Mouse (Mus musculus): Measurements from ENCODE around the gene Irgm1.
A peak's percentile ranks its signal among the peaks of the same experiment; 100 is the strongest.
"Not testable (repeated sequence)": the region's sequence is repeated elsewhere in the genome, so short reads cannot be mapped to it uniquely, and the experiment has no call there.

The Irgm1 gene

DNA sequence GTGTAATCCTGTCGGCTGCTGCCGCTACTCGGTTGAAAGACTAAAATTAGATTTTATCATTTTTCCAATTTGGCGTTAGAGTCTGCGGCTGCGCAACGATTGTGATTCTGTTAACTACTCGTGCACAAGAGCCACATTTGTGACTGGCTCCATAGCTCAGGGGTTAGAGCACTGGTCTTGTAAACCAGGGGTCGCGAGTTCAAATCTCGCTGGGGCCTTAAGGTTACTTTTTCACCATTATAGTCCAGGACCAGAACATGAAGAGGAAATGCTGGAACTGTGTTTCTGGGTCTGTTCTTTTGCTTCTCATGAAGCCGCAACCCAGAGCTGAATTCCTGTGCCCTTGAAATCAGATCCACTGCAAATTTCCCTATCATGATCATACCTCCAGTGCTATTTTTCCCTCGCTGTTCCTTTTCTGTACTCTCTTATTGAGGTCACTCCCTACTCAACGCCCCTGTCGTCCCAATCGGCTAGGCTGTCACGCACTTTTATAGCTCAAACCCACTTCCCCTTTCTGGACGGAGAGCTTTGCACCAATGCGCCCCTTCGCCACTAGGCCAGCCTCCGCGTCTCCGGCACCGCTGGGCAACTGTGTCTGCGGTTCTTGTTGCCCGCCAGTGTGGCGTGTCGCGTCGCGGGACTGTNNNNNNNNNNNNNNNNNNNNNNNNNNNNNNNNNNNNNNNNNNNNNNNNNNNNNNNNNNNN, 17.9 kb downstream of the Irgm1 start:
- peak; percentile 81 for DNase-seq (ENCODE audit: low spot score)

DNA sequence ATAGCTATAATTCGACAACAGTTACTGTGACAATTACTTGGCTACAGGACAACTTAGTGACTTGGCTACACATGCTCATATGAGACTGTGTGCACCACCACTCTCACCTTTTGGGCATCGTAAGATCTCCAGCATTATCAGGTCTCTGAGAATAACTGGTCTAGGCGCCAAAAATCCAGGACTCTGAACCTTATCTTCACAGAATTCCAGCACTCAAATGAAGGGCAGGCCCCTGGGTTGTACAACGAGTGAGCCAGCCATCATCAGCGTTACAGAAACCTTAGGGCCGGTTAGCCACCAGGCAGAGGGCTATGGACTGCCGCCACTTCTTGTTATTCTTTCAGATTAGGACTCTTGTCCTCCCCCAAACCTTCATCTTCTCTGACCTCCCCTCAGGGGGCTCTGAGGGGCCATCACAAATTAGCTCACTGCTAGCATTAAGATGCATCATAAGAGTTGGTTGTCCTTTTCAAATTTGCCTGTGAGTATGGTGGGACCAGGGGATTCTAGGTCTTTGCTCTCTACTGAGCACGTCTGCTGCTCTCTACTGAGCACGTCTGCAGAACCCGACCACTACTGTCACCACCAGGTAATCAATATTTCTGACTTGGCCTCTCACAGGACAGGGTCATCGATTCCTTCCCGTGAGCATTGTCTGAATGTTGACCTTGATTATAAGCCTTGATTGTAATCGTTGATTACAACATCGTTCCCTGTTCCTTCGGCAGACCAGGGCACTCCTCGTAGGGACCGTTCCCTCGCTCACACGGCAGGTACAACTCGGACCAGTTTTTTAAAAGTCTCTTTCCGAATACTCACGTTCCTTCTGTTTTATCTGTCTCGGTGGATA, 18.6 kb downstream of the Irgm1 start:
- no peak for DNase-seq (ENCODE audit: low spot score)

GRCm38 (mm10) chr11:48852190-48852589, 19.3 kb downstream of the Irgm1 start:
- DNase-seq (ENCODE audit: low spot score), result no peak

- DNase-seq (ENCODE audit: low spot score), result no peak
Observed at GRCm38 (mm10) chr11:48851270-48851995, 20.1 kb downstream of the Irgm1 start.

- no peak for DNase-seq (ENCODE audit: low spot score)
Observed at GRCm38 (mm10) chr11:48850240-48850639, 21.2 kb downstream of the Irgm1 start.

DNA sequence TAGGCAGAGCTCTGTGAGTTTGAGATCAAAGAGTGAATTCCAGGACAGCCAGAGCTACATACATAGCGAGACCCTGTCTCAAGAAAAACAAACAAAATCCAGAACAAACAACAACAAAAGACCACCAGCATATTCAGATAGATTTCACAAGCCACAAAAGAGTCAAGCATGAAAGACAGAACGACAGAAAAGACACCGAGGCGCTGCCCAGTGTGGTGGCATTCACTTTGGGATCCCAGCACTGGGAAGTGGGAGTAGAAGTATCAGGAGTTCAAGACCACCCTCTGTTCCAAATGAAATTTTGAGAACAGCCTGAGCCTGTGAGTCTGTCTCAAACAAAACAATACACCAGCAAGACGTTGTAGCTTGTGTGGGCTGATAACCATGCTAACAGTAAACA, 24.6 kb downstream of the Irgm1 start:
- DNase-seq (ENCODE audit: low spot score), result no peak

GRCm38 (mm10) chr11:48846362-48846761, 25.1 kb downstream of the Irgm1 start:
- DNase-seq (ENCODE audit: low spot score), result not testable (repeated sequence)

DNA sequence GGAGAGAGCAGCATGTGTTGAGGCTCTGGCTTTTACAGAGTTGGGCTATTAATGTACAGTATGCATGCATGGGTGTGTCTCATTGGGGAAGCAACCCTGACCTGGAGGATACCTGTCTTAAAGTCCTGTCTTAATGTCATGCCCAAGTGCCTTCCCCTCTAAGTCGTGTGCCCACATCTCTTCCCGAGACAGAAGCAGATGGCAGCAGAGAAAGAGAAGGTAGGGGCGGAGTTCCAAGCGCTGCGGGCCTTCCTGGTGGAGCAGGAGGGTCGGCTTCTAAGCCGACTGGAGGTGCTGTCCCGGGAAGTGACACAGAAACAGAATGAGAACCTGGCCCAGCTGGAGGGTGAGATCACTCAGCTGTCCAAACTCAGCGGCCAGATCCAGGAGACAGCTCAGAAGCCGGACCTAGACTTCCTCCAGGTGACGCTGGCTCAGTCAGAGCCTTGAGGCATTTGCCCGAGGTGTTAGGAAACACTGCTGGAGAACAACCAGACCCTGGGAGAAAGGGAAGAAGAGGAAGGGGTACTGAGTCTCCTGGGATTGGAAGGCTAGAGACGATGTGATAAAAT, 26.2 kb downstream of the Irgm1 start:
- DNase-seq (ENCODE audit: low spot score), result no peak

DNA sequence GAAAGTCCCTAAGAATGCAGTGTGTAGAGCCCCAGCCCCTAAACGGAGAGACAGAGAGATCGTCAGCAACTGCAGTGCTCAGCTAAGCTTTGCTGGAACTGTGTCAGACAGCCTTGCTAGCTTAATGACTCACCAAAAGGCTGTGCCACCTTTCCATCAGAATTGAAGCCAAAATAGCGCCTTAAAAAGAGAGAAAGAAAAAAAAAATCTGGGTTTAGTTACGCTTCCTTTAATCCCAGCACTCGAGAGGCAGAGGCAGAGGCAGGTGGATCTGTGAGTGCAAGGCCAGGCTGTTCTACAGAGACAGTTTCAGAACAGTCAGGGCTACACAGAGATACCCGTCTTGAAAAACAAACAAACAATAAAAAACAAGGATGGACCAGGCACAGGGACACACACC, 27.2 kb downstream of the Irgm1 start:
- DNase-seq (ENCODE audit: low spot score), result no peak

GRCm38 (mm10) chr11:48843202-48843601, 28.3 kb downstream of the Irgm1 start:
- DNase-seq (ENCODE audit: low spot score), result peak; percentile 15

DNA sequence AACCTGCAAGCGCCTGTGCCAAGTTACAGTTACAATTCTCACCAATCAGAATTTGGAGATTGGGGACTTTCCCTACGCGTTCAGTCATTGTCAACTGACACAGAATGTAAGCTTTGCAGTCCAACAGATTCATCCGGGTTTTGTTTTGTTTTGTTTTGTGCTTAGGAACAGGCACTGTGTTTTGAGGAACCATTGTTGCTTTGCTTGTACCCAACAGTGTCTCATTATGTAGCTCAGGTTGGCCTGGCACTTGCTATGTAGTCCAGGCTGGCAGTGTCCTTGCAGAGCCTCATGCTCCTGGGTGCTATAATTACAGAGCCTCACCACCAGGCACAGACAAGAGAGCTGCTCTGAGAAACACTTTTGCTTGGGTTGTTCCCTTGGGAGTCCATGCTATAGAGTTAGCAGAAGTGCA, 29.1 kb downstream of the Irgm1 start:
- DNase-seq (ENCODE audit: low spot score), result no peak

- no peak for DNase-seq (ENCODE audit: low spot score)
Observed at GRCm38 (mm10) chr11:48841213-48841612, 30.3 kb downstream of the Irgm1 start.

- no peak for DNase-seq (ENCODE audit: low spot score)
Observed at GRCm38 (mm10) chr11:48840805-48841204, 30.7 kb downstream of the Irgm1 start.

DNA sequence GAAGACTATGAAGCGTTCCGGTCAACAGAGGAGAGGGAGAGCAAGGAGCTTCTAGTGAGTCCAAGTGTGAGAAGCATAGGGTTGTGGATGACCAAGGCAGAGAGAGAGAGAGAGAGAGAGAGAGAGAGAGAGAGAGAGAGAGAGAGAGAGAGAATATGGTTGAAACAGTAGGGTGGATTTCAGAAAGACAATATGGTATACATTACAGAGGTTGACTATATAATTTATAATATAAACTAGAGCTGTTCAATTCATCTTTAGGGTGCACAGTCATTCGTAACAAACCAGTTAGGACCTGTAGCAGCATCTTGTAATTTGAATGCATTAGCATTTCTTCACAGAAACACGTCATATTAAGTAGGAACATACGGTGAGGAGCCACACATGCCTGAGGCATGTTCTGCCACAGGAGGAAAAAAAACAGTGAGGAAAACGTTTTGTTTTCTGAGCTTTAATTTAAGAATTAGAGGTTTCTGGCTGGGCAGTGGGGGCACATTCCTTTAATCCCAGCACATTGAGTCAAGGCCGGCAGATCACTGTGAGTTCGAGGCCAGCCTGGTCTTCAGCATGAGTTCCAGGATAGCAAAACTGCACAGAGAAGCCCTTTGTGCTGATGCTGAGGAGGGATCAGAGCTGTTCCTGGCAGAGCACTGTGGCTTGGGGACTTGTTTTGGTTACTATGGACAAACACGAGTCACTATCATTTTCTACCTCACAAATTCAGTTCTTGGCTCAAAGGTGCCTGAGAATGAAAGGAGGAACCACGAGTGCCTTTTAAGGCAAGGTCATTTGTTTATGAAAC, 32.4 kb downstream of the Irgm1 start:
- no peak for DNase-seq (ENCODE audit: low spot score)

GRCm38 (mm10) chr11:48838181-48838797, 33.2 kb downstream of the Irgm1 start:
- DNase-seq (ENCODE audit: low spot score), result peak; percentile 43

DNA sequence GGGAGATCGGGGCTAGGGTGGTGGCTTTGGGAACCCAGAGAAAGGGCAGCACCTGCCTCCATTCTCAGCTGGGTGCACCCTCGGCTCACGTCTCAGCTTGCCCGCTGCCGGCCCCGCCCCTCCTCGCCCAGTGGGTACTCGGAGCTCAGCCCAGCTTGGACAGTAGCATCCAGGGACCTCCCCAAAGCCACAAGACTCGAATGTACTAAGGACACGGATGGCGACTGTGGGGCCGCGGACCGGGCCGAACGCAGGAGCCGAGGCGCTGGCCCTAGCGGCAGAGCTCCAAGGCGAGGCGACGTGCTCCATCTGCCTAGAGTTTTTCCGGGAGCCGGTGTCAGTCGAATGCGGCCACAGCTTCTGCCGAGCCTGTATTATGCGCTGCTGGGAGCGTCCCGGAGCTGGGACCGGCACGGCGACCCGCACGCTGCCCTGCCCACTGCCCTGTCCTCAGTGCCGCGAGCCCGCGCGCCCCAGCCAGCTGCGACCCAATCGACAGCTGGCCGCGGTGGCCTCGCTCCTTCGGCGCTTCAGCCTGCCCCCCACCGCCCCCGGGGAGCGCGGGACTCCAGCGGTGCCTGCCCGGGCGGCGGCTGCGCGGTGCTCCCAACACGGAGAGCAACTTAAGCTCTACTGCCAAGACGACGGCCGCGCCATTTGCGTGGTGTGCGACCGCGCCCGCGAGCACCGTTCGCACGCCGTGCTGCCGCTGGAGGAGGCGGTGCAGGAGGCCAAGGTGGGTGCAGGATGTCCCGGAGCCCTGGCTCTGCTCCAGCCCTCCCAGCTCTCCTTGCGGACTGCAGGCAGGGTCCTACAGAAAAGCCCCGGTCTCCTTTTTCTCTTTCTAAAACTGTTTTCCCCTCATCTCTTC, 33.9 kb downstream of the Irgm1 start:
- DNase-seq (ENCODE audit: low spot score), result peak; percentile 44

GRCm38 (mm10) chr11:48836990-48837309, 34.5 kb downstream of the Irgm1 start:
- no peak for DNase-seq (ENCODE audit: low spot score)

DNA sequence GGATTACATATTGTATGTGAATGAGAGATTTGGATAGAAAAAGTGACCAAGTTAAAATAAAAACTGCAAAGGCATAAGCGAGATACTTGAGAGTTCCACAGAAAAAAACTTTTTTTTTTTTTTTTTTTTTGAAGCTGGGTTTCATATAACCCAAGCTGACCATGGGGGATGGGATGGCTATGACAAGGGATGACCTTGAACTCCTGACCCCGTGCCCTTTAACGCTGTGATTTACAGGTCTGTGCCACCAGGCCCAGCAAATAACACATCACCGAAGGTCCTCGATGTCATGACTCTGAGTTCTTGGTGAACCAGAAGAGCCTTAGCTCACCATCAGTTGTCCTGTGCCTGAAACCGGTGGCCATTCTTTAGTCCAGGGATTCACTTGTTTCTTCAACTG, 35.6 kb downstream of the Irgm1 start:
- no peak for DNase-seq (ENCODE audit: low spot score)

GRCm38 (mm10) chr11:48833731-48834639, 37.5 kb downstream of the Irgm1 start:
- peak; percentile 89 for DNase-seq (ENCODE audit: low spot score)
